Mouse (Mus musculus) large intestine, adult 2 months (tissue): ENCODE data around the gene Erbb3. TPM values are rescaled to one million over a fixed set of nuclear protein-coding genes. Genes with fewer than 3 reads are reported as not detected.
A peak's percentile ranks its signal among the peaks of the same experiment; 100 is the strongest.

Experiments
- DNase-seq: peaks from one replicate; pipeline ENCODE4 v3.0.0-alpha.2; 2012; ENCODE audit warnings: low read depth, low spot score
- WGBS: fragments of 180-500 bp; shearing (Covaris S2); methylation state at CpG from one replicate; pipeline ENCODE4 v1.1.7; 2018; 5-methylcytosine and 5-hydroxymethylcytosine counted together
- polyA plus RNA-seq: library from polyadenylated mRNA; depleted of rRNA; stranded (reverse); fragments of >200 nt; gene quantifications from 2 replicates; pipeline ENCODE4 v1.2.3, GENCODE M21; 2012; rRNA removed

Gene Erbb3
- polyA plus RNA-seq, 1 experiment, result 76.7 TPM

DNA sequence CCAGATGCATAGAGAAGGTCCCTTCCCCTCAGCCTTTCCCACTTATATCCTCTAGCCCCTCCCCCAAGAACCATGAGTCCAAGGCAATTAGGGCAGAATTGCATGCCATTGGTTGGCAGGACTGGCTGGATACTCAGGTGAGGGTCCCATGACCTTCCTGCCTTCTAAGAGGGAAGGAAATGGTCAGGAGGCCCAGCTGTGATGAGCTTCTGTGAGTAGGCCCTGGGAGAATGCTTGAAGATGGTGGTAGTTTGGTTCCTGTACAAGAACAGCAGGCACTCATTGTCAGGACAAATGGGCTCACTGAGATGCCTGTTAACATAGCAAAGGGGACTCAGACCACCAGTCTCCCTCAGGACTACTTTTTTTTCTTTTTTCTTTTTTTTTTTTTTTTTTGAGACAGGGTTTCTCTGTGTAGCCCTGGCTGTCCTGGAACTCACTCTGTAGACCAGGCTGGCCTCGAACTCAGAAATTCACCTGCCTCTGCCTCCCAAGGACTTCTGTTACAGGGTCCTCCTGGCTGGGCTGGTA lies 51.0 kb downstream of the Erbb3 start:
- DNase-seq, result no peak
- WGBS, result 90% methylated on average over 1 of the region's 1 CpGs

GRCm38 (mm10) chr10:128536266-128536940 lies 53.0 kb downstream of the Erbb3 start:
- 10% methylated on average over 18 of the region's 18 CpGs for WGBS

DNA sequence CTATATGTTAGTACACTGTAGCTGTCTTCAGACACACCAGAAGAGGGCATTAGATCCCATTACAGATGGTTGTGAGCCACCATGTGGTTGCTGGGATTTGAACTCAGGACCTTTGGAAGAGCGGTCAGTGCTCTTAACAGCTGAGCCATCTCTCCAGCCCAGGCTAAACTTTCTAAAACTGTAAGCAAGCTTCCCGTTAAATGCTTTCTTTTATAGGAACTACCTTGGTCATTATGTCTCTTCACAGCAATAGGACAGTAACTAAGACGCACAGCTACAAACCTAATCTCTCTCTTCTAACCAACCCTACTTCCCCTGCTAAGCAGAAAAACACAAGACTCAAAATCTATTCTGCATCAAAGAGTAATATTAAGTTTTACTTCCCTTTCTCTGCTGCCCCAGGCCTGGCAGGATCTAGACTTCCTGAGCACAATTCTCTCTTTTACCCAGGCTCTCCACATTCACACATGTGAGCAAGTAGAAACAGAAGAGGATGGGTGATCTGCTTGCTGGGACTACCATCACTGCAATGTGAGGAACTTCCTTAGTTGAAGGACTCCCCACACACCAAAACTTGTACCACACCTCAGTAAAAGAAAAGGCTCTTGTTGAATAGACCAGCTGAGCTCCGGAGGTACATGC lies 53.7 kb downstream of the Erbb3 start:
- 65% methylated on average over 4 of the region's 4 CpGs for WGBS
- no peak for DNase-seq

More at GRCm38 (mm10) chr10:128536266-128536940, 53.0 kb downstream of the Erbb3 start:
- peak; percentile 93 for DNase-seq

DNA sequence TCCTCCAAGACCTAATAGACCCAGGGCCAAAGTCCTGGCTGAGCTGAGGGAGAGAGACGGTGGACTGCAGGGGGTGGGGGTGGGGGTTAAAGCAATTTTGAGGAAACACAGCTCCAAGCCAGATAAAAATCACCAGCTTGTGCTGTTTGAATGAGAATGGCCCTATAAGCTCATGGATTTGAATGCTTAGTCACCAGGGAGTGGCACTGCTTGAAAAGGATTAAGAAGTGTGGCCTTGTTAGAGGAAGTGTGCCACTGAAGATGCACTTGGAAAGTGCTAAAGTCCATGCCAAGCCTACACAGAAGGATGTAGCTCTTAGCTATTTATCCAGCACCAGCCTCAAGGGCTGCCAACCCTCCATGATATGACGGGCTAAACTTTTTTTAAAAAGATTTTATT lies 54.2 kb downstream of the Erbb3 start:
- DNase-seq, result no peak
- 64% methylated on average over 2 of the region's 2 CpGs for WGBS

GRCm38 (mm10) chr10:128526366-128527356 lies 62.8 kb downstream of the Erbb3 start:
- no peak for DNase-seq
- WGBS, result 25% methylated on average over 28 of the region's 28 CpGs

GRCm38 (mm10) chr10:128525671-128526308 lies 63.7 kb downstream of the Erbb3 start, which contains the start of gene Esyt1:
Esyt1 (minus strand) TSS chr10:128525871.
- peak; percentile 97 for DNase-seq
- 1% methylated on average over 37 of the region's 37 CpGs for WGBS

GRCm38 (mm10) chr10:128524732-128525662 lies 64.5 kb downstream of the Erbb3 start:
- under 1% methylated on average over 58 of the region's 58 CpGs for WGBS
- DNase-seq, result no peak

- WGBS, result 39% methylated on average over 11 of the region's 11 CpGs
- DNase-seq, result no peak
Observed at GRCm38 (mm10) chr10:128524111-128524731, 65.2 kb downstream of the Erbb3 start.

GRCm38 (mm10) chr10:128522351-128522750 lies 67.1 kb downstream of the Erbb3 start:
- no peak for DNase-seq
- 82% methylated on average over 6 of the region's 6 CpGs for WGBS

DNA sequence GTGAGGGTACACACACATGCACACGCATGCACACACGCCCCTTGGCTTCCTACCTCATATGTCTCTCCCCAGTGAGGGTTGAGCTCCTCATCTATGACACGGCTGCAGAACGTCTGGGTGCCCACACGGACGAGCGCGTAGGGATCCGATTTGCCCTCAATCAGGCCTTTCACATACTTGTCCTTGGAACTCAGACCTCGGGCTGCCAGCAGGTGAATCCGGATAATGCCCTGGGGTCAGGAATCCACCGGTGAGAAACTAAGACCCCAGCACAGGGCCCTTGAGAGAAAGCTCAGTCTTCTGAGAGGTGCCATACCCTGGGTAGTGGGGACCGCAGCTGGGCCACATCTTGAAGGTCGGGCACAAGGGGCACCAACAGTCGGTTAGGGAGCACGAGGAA lies 68.9 kb downstream of the Erbb3 start:
- DNase-seq, result no peak
- WGBS, result 91% methylated on average over 16 of the region's 16 CpGs

DNA sequence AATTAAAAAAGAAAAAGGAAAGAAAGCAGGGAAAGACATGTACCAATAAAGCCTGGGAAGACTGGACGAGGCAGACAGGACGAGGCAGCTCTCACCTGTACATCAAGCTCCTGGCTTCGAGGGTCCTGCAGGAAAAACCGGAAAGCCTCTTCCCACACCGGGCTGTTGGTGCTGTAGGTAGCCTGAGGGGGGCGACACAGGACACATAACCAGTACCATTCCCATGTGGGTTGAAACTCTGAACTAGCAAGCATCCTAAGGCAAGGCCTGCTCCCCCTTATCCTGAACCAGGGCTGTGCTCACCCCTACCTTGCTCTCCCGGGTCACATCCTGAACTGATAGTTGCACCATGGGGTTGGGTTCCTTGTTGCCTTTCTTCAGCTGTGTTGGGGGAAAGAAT lies 70.6 kb downstream of the Erbb3 start:
- 82% methylated on average over 7 of the region's 7 CpGs for WGBS
- no peak for DNase-seq

Other genes with a start within 250 kb of the Erbb3 start
- gene Coq10a, start 220.7 kb downstream of the Erbb3 start, polyA plus RNA-seq, result 22.0 and 27.1 TPM in 2 replicates
- gene Ankrd52, start 212.5 kb downstream of the Erbb3 start, polyA plus RNA-seq, result 17.6 and 22.9 TPM in 2 replicates
- gene Slc39a5, start 188.4 kb downstream of the Erbb3 start, polyA plus RNA-seq, result 209 and 267 TPM in 2 replicates
- 35.6 and 39.4 TPM in 2 replicates for gene Nabp2, start 178.2 kb downstream of the Erbb3 start, polyA plus RNA-seq
- gene Rnf41, start 178.0 kb downstream of the Erbb3 start, polyA plus RNA-seq, result 18.3 and 20.4 TPM in 2 replicates
- gene Smarcc2, start 130.4 kb downstream of the Erbb3 start, polyA plus RNA-seq, result 43.3 and 67.4 TPM in 2 replicates
- gene Myl6, start 95.5 kb downstream of the Erbb3 start, polyA plus RNA-seq, result 1,613 and 1,784 TPM in 2 replicates
- 1.1 and 1.4 TPM in 2 replicates for gene Myl6b, start 91.0 kb downstream of the Erbb3 start, polyA plus RNA-seq
- 32.4 TPM in 2 replicates for gene Esyt1, start 63.8 kb downstream of the Erbb3 start, polyA plus RNA-seq
- gene Zc3h10, start 41.9 kb downstream of the Erbb3 start, polyA plus RNA-seq, result 10.7 and 12.2 TPM in 2 replicates
- gene Rpl41, start 40.3 kb downstream of the Erbb3 start, polyA plus RNA-seq, result 2,450 and 2,465 TPM in 2 replicates
- 29.3 and 31.2 TPM in 2 replicates for gene Pa2g4, start 23.7 kb downstream of the Erbb3 start, polyA plus RNA-seq
- 1,017 and 1,368 TPM in 2 replicates for gene Rps26, start 37.1 kb upstream of the Erbb3 start, polyA plus RNA-seq
- 0.69 and 1.1 TPM in 2 replicates for gene Ikzf4, start 56.3 kb upstream of the Erbb3 start, polyA plus RNA-seq
- 48.9 and 241 TPM in 2 replicates for gene Suox, start 84.4 kb upstream of the Erbb3 start, polyA plus RNA-seq
- 45.2 and 53.9 TPM in 2 replicates for gene Rab5b, start 106.6 kb upstream of the Erbb3 start, polyA plus RNA-seq
- gene Pmel, start 114.5 kb upstream of the Erbb3 start, polyA plus RNA-seq, result 2.6 and 2.8 TPM in 2 replicates
- 25.9 and 27.0 TPM in 2 replicates for gene Cdk2, start 115.4 kb upstream of the Erbb3 start, polyA plus RNA-seq
- 88.1 and 115 TPM in 2 replicates for gene Dgka, start 155.2 kb upstream of the Erbb3 start, polyA plus RNA-seq
- gene Pym1, start 158.2 kb upstream of the Erbb3 start, polyA plus RNA-seq, result 26.2 and 26.5 TPM in 2 replicates
- gene Mmp19, start 201.3 kb upstream of the Erbb3 start, polyA plus RNA-seq, result 2.9 and 3.1 TPM in 2 replicates
- 17.7 and 18.7 TPM in 2 replicates for gene Dnajc14, start 214.4 kb upstream of the Erbb3 start, polyA plus RNA-seq
- 8.6 and 9.2 TPM in 2 replicates for gene Tmem198b, start 214.7 kb upstream of the Erbb3 start, polyA plus RNA-seq
- gene Sarnp, start 227.7 kb upstream of the Erbb3 start, polyA plus RNA-seq, result 6.2 and 6.4 TPM in 2 replicates
- gene Ormdl2, start 232.0 kb upstream of the Erbb3 start, polyA plus RNA-seq, result 135 and 144 TPM in 2 replicates